Mouse (Mus musculus): ENCODE data around the gene Taf7l.

Gene Taf7l

DNA sequence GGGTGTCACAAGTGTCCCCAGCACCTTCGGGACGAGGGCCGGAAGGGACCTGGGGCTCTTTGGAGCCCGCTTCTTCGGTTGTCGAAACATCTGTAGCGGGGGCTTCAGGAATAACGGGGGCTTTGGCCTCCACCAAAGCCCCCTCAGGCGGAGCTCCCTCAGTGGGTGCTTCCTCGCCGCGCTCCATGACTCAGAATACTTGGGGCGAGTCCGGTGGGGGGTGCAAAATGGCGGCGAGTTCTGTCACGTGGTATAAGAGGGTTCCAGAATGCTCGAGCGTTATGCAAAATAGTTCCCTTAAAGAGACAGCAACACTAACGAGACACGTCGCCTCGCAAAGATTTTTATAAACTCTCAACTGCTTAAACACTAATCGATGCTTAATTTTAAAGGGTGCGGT lies at the start of gene Taf7l:
Gene Taf7l, minus strand, starts transcription at position 201 of the 400 bp plus-strand sequence.
- in situ Hi-C loops (cut with MboI, MseI) = no loop called here

DNA sequence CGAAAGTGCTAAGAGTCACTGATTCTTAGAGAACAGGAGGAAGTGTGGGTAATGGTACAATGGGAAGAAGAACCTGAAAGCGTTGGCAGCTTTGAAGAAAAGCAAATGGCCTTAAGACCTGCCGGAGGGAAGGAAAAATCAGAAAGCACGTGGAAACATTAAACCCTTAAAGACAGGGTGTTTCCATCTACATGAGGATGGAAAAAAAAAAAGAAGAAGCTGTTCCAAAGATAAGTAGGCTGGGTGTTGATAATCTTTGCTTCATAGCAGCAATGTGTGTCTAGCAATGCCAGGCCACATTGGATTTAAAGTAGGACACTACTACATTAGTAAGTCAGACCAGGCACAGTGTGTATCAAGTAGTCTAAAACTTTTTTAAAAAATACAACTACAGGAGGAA lies 49.0 kb upstream of the Taf7l start:
- in situ Hi-C loops (cut with MboI, MseI) = no loop called here

DNA sequence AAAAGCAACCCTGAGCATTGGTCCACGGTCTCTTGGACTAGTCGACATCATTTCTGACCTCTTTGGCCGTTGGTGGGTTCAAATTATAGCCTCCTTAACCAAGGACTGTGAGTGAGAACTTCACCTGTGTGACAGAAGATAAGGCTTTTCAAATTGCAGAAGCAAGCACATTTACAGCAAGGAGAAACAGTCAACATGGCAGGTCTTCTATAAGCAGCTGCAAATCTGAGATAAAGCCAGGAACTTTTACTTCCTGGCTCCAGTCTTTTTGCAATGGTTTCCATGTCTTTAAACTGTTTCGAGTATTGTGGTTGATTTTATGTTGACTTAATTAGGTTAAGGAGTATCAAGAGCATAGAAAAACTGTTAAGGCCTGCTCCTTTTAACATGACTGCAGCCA lies 47.5 kb upstream of the Taf7l start:
- in situ Hi-C loops (cut with MboI, MseI) = no loop called here

DNA sequence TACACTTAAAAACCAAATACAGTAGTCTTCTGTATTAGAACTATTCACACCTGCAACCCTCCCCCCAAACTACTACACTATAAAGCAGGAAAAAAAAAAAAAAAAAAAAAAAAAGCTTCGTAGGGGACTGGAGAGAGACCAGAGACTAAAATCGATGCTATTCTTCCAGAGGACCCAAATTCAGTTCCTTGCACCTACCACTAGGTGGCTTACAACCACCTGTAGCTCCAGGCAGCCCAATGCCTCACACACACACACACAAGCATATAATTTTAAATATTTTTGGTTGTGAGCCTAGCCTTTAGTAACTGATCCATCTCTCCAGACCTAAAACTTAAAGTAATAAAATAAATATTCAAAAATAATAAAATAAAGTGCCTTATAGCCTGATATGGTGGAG lies 33.2 kb upstream of the Taf7l start:
- in situ Hi-C loops (cut with MboI, MseI) = no loop called here

DNA sequence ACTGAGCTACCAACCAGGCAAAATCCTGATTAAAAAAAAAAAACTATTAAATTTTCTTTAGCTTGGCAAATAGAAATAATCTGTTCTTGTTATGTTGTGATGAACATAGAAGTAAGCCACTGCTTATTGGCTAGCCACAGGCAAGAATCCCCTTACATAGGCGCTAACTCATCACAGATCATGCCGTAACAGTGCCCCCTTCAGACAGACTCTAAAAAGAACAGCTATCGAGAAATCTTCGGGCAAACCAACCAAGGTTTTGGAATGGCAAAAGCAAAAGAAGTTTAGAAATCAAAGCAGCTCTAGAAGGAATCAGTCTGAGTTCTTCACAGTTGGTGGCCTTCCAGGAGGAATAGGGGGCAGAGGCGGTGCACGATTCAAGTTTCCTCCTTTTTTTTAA lies 31.7 kb upstream of the Taf7l start:
- in situ Hi-C loops (cut with MboI, MseI) = no loop called here

DNA sequence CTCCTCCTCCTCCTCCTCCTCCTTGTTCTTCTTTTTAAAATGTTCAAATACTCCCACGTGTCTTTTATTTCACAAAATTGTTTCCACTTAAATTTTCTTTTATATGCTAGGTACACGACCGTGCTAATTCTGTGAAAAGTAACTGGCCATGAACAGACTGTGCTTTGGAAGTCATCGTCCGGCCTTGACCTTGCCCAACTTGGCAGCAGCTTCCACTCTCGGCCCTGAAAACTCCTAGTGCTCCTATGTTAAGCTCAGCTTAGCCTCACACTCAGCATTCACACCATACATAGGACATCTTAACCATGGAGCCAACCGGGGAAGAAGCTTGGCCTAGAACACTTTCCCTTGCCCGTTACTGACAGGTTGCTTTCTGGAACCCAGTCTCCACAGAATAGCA lies 24.4 kb upstream of the Taf7l start:
- in situ Hi-C loops (cut with MboI, MseI) = no loop called here

DNA sequence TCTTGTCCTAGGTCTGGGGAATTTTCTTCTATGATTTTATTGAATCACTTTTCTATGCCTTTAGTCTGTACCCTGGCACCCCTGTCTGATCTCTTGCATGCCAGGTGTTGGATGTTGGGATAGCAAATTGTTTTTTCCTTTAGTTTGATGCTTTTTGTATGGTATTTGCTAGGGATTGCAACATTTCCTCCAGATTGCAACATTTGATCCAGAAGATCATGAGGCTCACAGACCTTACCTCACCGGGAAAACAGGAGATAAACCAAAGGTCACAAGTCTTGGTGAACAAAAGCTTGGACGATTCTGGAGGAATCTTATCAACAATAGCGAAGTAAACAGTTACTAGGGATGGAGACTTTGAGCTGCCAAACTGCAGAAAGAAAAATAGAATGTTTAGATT lies 5.4 kb upstream of the Taf7l start:
- in situ Hi-C loops (cut with MboI, MseI) = loop anchor here (10.0 kb wide), 1 partner anchor 927 kb away; no protein-coding TSS in a partner anchor

DNA sequence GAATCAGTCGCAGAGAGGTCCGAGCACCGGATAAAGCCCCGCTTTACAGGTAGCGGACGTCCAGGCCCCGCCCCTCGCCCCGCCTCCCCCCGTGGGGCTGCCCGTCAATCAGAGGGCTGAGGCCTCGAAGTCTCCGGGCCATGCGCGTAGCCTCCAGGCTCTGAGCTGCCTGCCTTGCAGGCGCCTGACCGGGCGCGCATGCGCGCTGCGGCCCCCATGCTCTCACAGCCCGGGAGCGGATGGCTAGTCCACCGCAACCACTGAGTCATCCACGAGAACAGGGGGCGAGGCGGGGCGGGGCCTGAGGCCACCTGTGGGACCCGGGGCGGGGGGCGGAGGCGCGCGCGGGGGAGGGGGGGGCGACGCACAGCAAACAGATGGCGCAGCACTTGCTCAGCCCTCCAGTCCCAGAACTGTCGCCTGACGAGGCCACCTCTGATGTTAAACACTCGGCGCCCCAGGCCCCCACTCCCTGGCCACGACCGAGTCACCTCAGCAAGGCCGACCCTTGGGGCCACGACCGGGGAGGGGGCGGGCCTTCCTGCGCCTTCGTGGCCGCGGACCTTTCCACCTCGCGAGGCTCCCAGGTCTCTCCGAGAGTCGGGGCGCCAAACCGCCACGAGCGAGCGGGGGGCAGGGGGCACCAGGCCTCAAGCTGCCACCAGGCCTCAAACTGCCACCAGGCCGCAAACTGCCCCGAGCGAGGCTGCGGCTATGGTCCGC lies 1.1 kb downstream of the Taf7l start:
- in situ Hi-C loops (cut with MboI, MseI) = no loop called here

DNA sequence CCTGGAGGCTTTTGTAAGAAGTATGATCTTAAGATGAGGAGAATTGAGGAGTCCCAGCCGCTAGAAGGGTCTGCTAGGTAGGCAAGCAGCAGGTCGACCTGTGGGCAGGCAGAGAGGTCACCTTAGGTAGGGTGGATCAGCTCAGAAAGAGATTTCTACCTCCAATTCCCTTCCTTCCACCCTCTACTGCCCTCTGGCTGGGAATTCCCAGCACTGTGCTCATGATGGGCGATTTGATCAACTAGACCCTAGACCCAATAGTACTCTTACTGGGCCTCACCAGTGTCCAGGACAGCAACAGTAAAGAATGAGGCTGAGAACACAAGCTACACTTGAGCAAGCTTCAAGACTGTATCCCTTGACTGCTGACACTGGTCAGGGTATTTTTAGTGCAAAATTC lies 49.0 kb downstream of the Taf7l start:
- in situ Hi-C loops (cut with MboI, MseI) = no loop called here

DNA sequence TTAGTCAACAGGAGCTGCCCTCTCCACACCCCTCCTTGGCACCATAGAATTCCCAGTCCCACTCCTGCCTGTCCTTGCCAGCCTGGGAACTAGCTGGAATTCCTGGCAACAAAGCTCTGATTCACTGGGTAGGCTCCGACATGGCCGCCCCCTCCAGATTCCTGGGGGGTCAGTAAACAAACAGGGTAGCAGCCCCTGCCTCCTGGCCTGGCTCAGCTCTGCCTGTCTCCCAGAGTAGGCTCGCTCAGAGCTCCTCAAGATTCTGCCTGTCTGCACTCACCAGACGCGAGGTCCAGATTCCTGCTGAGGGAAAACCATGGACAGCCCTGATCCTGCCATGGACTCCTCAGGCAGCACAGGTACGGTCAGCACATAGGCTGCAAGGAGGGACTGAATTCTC lies 49.5 kb downstream of the Taf7l start:
- in situ Hi-C loops (cut with MboI, MseI) = no loop called here

DNA sequence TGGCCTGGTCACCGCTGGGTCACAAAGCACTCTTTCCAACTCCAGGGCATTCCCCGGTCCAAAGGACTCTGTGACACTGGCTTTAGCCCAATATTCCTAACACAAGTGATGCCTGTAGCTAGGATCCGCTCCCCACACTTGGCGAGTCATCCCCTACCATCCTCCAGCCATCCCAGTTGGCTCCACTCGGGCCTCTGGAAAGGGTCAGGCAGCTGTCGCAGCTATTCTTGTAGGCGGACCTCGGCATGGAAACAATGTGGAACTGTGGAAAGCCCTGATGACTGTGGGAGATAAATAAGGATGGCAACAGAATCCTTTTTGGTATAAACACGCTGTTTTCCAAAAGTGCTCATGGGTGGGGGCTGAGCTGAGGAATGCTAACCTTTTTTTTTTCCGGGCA lies 50.5 kb downstream of the Taf7l start:
- in situ Hi-C loops (cut with MboI, MseI) = no loop called here

DNA sequence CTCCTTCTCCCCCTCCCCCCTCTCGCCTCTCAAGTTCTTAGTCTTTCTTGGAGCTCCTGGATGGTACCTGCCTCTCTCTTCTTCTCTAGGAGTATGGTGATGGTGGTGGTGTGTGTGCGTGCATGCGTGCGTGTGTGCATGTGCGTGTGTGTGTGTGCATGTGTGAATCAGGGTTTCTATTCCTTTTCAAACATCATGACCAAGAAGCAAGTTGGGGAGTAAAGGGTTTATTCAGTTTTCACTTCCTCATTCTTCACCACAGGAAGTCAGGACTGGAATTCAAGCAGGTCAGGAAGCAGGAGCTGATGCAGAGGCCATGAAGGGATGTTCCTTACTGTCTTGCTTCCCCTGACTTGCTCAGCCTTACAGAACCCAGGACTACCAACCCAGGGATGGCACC lies 52.0 kb downstream of the Taf7l start:
- in situ Hi-C loops (cut with MboI, MseI) = no loop called here

DNA sequence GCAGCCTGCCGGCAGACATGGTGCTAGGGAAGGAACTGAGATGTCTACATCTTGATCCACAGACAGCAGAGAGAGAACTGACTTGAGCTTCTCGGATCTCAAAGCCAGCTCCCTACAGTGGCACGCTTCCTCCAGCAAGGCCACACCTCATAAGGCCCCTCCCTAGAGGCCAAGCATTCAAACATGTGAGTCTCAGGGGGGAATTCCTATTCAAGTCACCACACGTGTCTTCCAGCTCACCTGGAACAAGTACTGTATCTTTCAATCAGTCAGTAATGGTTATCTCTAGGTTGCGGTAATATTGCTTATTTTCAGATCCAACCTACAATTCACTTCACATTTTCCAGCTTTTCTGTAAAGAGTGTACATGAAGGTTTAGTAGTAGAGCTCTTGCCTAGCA lies 56.2 kb downstream of the Taf7l start:
- in situ Hi-C loops (cut with MboI, MseI) = no loop called here

DNA sequence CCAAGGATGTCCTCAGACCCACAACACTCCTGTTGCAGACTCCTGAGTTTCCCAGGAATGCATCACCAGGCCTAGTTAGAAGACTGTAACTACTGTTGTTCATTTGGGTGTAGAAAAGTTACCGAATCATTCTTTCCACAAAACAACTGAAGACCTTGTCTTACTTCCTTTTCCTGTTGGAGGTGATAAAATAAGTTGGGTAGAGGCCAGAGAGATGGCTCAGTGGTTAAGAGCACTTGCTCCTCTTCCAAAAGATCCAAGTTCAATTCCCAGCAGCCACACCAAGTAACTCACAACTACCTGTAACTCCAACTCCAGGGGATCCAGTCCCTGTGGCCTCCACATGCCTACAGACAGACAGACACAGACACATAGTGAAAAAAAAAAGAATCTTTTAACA lies 64.2 kb downstream of the Taf7l start:
- in situ Hi-C loops (cut with MboI, MseI) = no loop called here
